Mouse (Mus musculus) liver, embryonic 14.5 days (tissue): ENCODE data around the gene Rara. TPM values are rescaled to one million over a fixed set of nuclear protein-coding genes. Genes with fewer than 3 reads are reported as not detected.
A peak's percentile ranks its signal among the peaks of the same experiment; 100 is the strongest.

ENCODE experiments used
- ATAC-seq: fragments of 200-750 bp; cut with Nextera tagmentation; 2 replicates; pipeline ENCODE4 v1.8.0; 2017; ENCODE audit warnings: moderate number of reproducible peaks, mild to moderate bottlenecking, moderate library complexity; ENCODE audit not compliant: insufficient read depth
- DNase-seq, 3 experiments: peaks; one replicate each; pipeline ENCODE4 v3.0.0-alpha.2; 2012 to 2013; ENCODE audit warnings: low read depth in 3 of 3, low spot score in 3 of 3
- H3K27ac ChIP-seq: fragments of 300-500 bp; sonication (generic); 2 replicates; pipeline ENCODE4 v1.5.1; 2014; ENCODE audit warnings: moderate library complexity, mild to moderate bottlenecking, control low read depth, inconsistent platforms
- H3K27me3 ChIP-seq: fragments of 300-500 bp; sonication (generic); 2 replicates; pipeline ENCODE4 v1.6.1; 2014; ENCODE audit warnings: mild to moderate bottlenecking, low read length, moderate library complexity; ENCODE audit not compliant: control insufficient read depth, insufficient read depth
- H3K36me3 ChIP-seq: fragments of 300-500 bp; sonication (generic); replicated peaks from 2 replicates; pipeline ENCODE4 v1.6.1; 2014; ENCODE audit warnings: low read depth; ENCODE audit not compliant: control insufficient read depth, insufficient read depth
- H3K4me1 ChIP-seq, 2 experiments: fragments of 200-500 bp in 1 of 2; fragments of 300-500 bp in 1 of 2; sonication (generic) in 1 of 2; replicated peaks; 2 replicates each; pipeline ENCODE4 v1.6.1; 2012 to 2014; ENCODE audit warnings: antibody characterized with exemption in 1 of 2, inconsistent platforms in 1 of 2, low read length in 1 of 2; ENCODE audit not compliant: control insufficient read depth in 2 of 2, insufficient read depth in 2 of 2
- H3K4me2 ChIP-seq: fragments of 300-500 bp; sonication (generic); 2 replicates; pipeline ENCODE4 v1.6.1; 2014; ENCODE audit warnings: low read depth, mild to moderate bottlenecking, control low read depth, moderate library complexity
- H3K4me3 ChIP-seq, 2 experiments: fragments of 200-500 bp in 1 of 2; fragments of 300-500 bp in 1 of 2; sonication (generic) in 1 of 2; 2 replicates each; pipeline ENCODE4 v1.5.1; 2012 to 2014; ENCODE audit warnings: low read depth in 2 of 2, low read length in 2 of 2, mild to moderate bottlenecking in 2 of 2, control low read depth in 1 of 2, inconsistent platforms in 1 of 2, moderate library complexity in 1 of 2; ENCODE audit not compliant: insufficient read depth in 1 of 2
- H3K9ac ChIP-seq: fragments of 300-500 bp; sonication (generic); replicated peaks from 2 replicates; pipeline ENCODE4 v1.6.1; 2014; ENCODE audit warnings: mild to moderate bottlenecking, control low read depth, moderate library complexity
- H3K9me3 ChIP-seq: fragments of 300-500 bp; sonication (generic); 2 replicates; pipeline ENCODE4 v1.6.1; 2016; ENCODE audit warnings: low read length, mixed read lengths; ENCODE audit not compliant: control insufficient read depth
- CTCF ChIP-seq: IDR thresholded peaks from 2 replicates; pipeline ENCODE4 v1.5.1; 2016; ENCODE audit warnings: antibody characterized with exemption, low read depth, control low read depth
- EP300 ChIP-seq: IDR thresholded peaks from 2 replicates; pipeline ENCODE4 v1.6.1; 2016; ENCODE audit warnings: antibody characterized with exemption, low read depth
- WGBS: fragments of 180-500 bp; shearing (Covaris S2); extraction: QIAGEN DNeasy Blood & Tissue Kit; methylation state at CpG from one replicate; pipeline ENCODE4 v1.1.7; 2014; ENCODE audit not compliant: insufficient replicate concordance; 5-methylcytosine and 5-hydroxymethylcytosine counted together
- polyA plus RNA-seq, 2 experiments: library from polyadenylated mRNA; depleted of rRNA in 1 of 2; stranded (reverse) in 1 of 2; unstranded in 1 of 2; fragments of >200 nt; fragmentation: Nextera tagmentation in 1 of 2; extraction: Ambion mirVana in 1 of 2; gene quantifications; 2 replicates each; pipeline versions ENCODE4 v1.2.1 to v1.2.3; 2012 to 2014

Rara gene
- polyA plus RNA-seq, 2 experiments: 1.9 to 3.2 TPM

- Histone ChIP-seq H3K27ac (no peak overlapping the region), H3K36me3 (no peaks in the 10 kb centered on the region), H3K4me3 (no peak overlapping the region), H3K9ac (no peak overlapping the region), H3K27me3 (peaks cover 31% of the 10 kb centered on the region), H3K9me3 (no peaks in the 10 kb centered on the region), H3K4me1 (peaks cover 5 to 46% of the 10 kb centered on the region in 2 experiments; a peak in 3 of 4 replicates), H3K4me2 (peak overlapping the region; percentile 73)
- no peak for TF ChIP-seq CTCF
- TF ChIP-seq EP300: no peak
- WGBS: 51% methylated on average over 3 of the region's 3 CpGs
- DNase-seq: no peak
- ATAC-seq: no peak
Observed at GRCm38 (mm10) chr11:98940776-98941175, 13.2 kb downstream of the Rara start.

GRCm38 (mm10) chr11:98941341-98941825 lies 13.8 kb downstream of the Rara start:
- 6% methylated on average over 12 of the region's 12 CpGs for WGBS
- TF ChIP-seq CTCF (no peak), EP300 (no peak)
- Histone ChIP-seq H3K4me2 (peak overlapping the region; percentile 73), H3K4me3 (peak overlapping the region; percentile 42 to 73), H3K27me3 (peaks cover 25% of the 10 kb centered on the region), H3K9me3 (no peaks in the 10 kb centered on the region), H3K36me3 (no peaks in the 10 kb centered on the region), H3K27ac (no peak overlapping the region; the same call in none of the 2 replicates), H3K4me1 (peaks cover 5 to 47% of the 10 kb centered on the region in 2 experiments; a peak in 3 of 4 replicates), H3K9ac (peak overlapping the region; percentile 50; the same call in 1 of the 2 replicates)
- DNase-seq (no peak), ATAC-seq (no peak)

GRCm38 (mm10) chr11:98941826-98942550 lies 14.4 kb downstream of the Rara start:
- ATAC-seq: peak; percentile 46
- peak overlapping the region; percentile 50; the same call in 1 of the 2 replicates for H3K9ac ChIP-seq
- TF ChIP-seq EP300 (no peak), CTCF (no peak)
- DNase-seq: peak; percentile 62 to 73 (median 64)
- peaks cover 19% of the 10 kb centered on the region for H3K27me3 ChIP-seq
- WGBS: 5% methylated on average over 15 of the region's 15 CpGs
- no peaks in the 10 kb centered on the region for H3K36me3 ChIP-seq
- H3K4me2 ChIP-seq: peak overlapping the region; percentile 73
- H3K4me3 ChIP-seq: peak overlapping the region; percentile 42 to 73
- peak overlapping the region; percentile 43 for H3K27ac ChIP-seq
- H3K4me1 ChIP-seq: peaks cover 3 to 47% of the 10 kb centered on the region in 2 experiments; a peak in 2 of 4 replicates
- no peaks in the 10 kb centered on the region for H3K9me3 ChIP-seq

- Histone ChIP-seq H3K36me3 (no peaks in the 10 kb centered on the region), H3K27me3 (peaks cover 16% of the 10 kb centered on the region), H3K4me3 (peak overlapping the region in 1 of 2 experiments; percentile 73; a peak in 1 of 4 replicates), H3K4me1 (peaks cover 3 to 50% of the 10 kb centered on the region in 2 experiments; a peak in 3 of 4 replicates), H3K9ac (no peak overlapping the region), H3K9me3 (no peaks in the 10 kb centered on the region), H3K4me2 (peak overlapping the region; percentile 73), H3K27ac (peak overlapping the region; percentile 43; the same call in 1 of the 2 replicates)
- no peak for TF ChIP-seq CTCF
- TF ChIP-seq EP300: no peak
- WGBS: 28% methylated on average over 3 of the region's 3 CpGs
- no peak for ATAC-seq
- DNase-seq: no peak
Observed at GRCm38 (mm10) chr11:98942555-98942922, 14.9 kb downstream of the Rara start.
